Mouse (Mus musculus) thymus, postnatal 14 days (tissue): ENCODE measurements around the gene Rac2.

Experiments used
- DNase-seq: peaks from one replicate; pipeline ENCODE4 v3.0.0; 2021

The Rac2 gene

DNA sequence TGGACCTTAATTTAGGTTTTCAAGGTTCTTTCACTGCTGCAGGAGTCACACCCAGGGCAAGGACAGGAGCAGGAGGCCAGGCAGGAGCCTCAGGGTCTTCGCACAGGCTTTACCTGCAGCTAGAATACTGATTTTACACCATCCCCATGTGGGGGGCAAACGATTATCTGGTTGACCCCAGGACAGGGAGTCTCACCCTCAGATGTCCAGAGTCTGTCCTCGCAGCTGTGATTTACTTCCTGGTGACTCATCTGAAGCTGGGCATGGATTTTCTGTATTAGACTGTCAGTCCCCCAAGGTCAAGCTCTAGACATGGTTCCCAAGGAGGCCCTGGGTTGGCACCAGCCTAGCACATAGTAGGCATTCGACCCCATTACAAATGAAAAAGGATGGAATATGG lies 26.5 kb downstream of the Rac2 start:
- DNase-seq, result no peak

DNA sequence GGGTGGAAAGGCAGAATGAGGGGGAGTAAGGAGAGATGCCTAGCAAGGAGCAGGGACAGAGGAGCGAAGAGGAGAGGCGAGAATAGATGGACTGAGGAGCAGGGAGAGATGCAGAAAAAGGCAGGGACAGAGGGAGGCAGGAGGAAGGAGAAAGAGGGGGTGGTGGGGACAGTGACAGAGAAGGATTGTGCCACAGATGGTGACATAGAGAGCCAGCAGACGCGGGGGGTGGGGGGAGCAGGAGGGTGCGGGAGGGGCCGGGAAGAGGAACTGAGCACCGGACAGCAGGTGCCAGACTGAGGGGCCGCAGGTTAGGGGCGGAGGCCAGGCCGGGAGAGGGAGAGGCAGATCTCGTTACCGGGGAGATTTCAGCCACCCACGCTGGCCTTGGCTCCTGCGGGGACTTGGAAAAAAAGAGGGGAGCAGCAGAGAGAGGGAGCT lies 28.0 kb downstream of the Rac2 start, which contains the start of gene Sstr3:
Gene Sstr3, minus strand, starts transcription at position 125 of the 441 bp plus-strand sequence.
- DNase-seq, result no peak

DNA sequence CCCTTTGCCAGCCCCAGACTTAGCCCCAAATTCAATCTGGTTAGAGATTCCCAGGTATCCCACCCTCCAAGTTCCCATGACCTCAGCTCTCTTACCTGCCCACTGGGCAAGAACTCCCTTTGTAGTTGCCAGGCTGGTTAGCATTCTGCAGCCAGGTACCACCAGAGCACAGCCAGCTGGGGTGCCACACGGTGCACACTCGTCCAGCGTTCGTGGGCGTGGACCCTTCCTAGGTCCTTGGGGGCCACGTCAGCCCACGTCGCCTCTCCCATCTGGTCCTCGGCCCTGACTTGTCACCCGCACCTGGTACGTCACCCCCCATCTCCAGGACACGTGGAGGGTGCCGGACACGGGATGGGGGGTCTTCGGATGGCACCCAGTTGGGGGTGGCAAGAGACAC lies 28.5 kb downstream of the Rac2 start:
- no peak for DNase-seq

DNA sequence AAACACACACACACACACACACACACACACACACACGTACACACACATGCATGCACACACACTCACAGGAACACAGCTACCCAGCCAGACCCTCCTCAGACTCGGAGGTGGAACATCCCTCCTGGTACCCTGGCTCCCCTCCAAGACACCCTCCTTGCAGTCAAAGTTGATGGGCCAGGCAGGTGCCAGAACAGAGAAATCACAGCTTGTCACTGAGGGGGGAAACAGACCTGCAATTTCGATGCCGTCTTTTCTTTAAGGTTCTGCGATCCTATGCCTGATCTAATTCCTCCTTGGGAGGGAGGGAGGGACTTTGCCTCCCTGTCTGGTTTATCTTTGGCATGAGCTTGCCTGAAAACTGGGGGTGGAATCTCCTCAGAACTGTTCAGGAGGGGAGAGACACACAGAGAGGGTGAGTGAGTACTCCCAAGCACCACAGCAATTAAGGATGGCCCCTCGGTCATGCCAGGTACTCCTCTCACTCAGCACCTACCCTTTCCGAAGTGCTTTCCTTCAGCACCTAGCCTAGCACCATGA lies 29.7 kb downstream of the Rac2 start:
- no peak for DNase-seq

DNA sequence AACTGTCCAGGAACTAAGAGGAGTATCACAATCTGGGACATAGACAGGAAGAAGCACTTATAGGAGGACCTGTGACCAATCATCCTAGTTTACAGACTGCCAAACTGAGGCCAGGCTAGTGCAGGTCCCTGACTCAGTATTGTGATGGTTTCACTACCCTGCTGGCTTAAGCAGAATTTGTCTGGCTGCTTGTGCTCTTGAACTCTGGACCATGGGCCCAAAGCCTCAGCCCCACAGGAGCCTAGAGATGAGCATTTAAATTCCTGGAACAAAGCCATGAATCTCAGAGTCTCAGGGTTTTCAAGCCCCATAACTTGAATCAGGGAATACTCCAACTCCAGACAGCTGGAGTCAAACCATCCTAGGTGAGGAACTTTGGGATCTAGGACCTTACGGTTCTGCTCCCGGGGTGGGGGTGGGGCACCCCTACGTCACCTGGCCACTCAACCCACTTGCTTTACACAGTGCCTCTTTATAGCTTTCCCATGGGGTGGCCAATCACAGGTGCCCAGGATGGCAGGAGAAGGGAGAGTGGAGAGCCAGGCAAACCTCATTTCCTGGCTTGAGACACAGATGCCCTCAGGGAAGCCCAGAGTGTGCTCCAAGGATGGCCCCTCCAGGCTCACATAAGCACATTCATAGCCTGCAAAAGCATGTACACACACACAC lies 30.4 kb downstream of the Rac2 start:
- DNase-seq, result no peak

DNA sequence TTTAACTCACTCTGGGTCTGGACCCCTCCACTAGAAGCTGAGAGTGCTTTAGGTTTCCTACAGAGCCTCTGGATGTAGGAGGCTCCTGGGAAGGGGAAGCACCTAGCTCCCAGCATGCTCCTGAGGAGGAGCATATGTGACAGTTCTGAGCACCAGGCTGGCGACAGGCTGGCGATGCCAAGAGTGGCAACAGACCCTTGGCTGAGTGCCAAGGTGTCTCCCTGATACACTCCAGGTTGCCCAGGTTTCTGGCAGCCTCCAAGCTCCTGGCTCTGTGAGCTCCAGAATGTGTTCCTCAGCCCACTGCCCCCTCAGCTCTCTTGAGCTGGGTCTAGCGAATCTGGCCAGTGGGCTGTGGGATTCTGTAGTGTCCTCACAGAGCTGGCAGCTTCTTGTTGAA lies 31.0 kb downstream of the Rac2 start:
- DNase-seq, result no peak

DNA sequence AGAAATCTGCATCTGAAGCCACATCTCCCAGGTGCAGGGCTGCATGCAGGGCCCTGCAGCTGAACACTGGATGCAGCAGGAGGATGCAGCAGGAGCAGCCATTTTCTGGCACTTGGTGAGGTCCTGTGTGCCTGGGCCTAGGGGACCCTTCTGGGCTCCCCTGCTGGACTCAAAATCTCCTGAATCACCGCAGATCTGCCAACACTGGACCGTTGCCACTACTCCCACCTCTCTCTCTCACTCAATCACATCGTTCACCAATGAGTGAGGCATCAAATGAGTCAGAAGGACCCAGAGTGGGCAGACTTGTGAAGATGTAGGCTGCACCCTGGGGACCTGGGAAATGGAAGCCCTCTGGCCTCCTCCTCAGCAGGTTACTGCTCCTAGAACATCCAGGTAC lies 31.5 kb downstream of the Rac2 start:
- DNase-seq, result no peak

DNA sequence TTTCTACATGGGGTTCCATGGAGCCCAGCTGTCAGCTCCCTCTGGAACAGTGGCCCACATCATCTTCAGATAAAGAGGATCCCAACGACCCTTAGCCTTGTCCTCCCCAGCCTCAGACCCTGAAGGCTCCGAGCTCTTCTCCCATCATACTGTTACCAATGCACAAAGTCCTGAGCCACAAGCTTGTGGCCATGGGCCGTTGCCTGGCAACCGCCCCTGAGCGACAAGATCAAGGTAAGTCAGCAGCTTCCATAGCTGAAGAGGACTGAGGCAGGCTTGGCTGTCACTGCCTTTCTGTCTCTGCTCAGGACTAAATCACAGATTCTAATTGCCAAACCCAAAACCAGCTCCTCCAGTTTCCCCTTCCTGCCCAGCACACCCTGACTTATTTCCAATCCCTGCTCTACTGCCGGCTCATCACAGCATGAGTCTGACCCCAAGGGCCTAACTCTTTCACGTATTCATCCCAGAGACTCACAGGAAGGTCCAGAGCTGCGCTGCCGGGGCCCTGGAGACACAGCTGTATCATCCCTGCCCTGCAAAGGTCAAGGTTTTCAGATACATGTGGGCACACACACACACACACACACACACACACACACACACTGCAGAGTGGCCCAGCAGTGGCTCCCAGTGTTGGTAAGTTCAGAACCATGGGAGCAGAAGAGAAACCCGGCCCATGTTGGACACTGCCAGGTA lies 36.7 kb downstream of the Rac2 start:
- DNase-seq, result no peak

DNA sequence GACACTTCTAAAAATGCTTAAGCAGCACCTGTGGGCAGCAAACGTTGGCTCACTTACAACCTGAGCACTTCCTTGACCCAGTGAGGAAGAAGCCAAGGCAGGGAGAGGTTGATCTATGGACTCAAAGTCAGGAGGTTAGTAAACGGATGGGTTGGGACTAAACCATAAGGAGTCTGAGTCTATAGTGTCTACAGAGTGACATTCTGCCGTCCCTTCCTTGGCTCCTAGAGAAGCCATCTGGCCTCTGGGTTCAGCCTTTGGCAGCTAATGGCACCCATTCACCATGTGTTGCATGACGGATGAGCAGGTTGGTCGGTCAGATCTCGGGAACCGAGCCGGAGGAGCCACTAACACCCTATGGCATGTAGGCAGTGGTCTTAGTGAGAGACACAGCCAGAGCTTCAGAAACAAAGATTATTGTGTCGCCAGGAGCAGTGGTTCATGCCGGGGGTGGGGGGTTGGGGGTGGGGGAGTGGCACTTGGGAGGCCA lies 39.2 kb downstream of the Rac2 start:
- no peak for DNase-seq

DNA sequence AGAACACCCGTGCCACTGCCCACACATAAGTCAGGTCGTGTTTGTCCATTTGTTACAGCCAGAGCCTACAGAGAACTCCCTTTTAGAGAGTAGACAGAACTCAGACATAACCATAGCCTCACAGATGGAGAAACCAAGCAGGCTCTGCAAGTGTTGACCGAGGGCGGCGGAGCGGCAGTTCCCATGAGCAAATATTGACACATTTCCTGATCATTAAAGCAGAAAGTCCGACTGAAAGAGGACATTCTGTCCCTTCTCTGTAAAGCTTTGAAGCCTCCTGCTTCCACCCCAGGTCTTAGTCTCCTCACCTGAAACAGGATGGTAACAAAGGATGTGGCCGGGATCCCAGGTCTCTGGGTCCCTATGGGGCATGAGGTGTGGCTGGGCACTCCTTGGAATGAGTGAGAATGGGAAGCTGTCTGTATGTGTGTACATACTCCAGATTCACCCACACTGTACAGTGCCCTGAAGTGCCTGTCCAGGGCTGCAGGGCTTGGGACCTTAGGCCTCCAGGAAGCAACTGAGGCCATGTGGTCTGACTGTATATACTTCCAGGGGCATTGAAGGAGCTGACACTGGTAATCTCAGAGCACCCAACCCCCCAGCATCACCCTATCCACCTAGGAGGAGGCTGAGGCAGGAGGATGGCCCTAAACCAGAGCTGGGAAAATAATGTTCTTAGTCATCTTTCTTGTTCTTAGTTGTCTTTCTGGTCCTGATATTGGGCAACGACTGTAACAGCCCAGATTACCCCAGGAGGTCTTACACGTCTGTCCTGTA lies 39.8 kb downstream of the Rac2 start:
- no peak for DNase-seq

DNA sequence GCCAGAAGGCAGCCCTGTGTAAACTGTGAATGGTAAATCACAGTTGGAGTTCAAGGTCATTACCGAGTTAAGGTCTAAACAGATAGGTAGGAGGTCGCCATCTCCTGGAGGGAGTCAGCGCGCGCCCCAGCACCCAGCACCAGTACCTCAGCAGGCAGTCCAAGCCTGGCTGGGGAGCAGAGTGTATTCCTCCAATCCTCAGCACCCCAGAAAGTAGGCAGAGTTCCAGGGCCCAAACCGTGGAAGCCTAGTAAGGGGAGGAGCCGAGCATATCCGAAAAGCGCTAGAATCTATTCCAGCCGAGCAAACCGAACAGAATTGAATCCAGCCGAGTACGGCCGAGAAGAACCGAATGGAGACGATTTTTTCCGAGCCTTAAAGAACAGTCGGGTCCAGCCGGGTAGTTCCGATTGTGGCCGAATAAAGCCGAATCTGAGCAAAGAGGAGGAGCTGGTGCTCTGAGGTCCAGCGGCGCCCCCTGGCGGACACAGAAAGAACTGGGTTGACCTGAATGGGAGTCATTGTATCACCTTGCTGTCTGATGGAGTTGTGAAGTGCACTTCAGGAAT lies 40.6 kb downstream of the Rac2 start:
- peak; percentile 97 for DNase-seq

DNA sequence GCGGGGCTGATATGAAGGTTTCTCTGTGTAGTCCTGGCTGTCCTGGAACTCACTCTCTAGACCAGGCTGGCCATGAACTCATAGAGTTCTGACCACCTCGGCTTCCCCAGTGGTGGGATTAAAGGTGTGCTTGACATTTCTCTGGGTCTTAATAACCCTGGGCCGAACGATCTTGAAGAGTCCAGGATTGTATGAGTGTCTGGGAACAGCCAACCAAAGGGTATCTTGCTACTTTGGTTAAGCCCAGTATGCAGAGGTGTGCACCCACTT lies 41.2 kb downstream of the Rac2 start:
- no peak for DNase-seq

DNA sequence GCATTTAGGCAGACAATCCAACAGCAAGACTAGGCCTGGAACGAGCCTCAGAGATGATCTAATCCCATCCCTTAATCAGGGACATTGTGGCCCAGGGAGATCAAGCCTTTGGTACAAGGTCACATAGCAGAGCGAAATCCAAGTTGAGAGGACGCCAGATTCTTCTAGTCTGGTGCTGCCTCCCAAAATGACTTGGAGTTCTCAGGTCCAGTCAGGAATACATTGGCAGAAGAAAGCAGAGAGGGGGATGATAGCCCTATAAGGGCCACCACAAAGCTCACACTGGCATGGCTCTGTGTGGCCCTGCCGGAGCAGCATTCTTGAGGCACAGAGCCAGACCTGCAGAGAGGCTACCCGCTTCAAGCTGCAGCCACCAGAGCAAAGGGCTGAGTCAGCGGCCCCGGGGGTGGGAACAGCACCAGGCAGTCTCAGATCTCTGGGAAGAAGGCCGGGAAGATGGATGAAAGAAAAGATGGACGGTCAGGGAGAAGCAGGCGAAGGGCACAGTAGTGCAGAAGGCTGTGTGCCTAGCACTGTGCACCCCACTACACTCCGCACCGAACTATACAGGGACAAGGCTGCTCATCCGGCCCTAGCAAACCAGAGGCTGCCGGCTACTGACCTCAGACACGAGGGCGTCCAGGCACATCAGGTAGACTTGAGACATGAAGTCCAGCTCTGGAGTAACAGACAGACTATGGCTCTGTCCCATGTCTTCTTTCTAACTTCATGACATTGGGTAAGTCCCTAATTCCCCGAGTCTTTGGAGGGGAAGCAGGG lies 41.7 kb downstream of the Rac2 start, which contains the start of gene C1qtnf6:
Gene C1qtnf6, minus strand, starts transcription at position 746 of the 780 bp plus-strand sequence.
- no peak for DNase-seq

DNA sequence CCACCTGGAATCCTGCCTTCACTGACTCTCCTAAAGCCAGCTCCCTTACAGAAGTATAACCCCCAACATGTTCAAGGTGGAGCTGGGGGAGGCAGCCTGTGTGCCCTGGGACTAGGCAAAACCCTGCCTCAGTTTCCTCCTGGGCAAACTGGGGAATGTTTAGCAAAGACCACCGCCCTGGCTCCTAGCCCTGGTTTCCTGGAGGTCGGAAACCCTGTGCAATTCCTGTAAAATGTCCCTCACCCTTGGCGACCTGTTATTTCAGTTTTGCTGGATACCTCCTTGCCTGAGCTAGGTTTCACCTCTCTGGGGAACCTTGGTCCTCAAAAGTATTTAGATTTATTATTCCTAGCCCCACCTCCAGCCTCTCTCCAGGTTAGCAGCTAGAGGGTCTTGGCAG lies 42.4 kb downstream of the Rac2 start:
- no peak for DNase-seq

DNA sequence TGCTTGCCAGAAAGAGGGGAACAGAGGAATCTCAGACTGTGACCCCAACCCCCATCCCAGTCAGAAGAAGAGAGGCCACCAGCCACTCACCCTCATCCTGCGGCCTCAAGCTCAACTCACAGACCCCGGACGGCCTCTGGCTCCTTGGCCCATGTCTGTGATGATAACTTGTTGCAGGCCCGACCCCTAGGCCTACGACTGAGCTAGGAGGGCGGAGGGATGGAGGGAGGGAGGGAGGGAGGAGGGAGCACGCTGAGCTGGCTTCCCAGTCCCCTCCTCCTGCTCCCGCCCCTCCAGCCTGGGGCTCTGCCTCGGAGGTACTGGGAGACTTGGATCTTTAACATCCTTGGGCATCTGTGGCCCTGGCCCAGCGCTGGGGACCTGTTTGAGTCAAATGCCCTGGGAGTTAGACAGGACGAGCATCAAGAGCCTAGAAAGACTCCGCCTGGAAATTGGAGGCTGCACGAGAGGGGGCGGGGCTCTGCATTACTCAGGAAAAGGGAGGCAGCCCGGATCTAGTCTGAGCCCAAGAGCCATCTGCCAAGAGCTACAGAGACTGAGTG lies 43.1 kb downstream of the Rac2 start:
- DNase-seq, result no peak

DNA sequence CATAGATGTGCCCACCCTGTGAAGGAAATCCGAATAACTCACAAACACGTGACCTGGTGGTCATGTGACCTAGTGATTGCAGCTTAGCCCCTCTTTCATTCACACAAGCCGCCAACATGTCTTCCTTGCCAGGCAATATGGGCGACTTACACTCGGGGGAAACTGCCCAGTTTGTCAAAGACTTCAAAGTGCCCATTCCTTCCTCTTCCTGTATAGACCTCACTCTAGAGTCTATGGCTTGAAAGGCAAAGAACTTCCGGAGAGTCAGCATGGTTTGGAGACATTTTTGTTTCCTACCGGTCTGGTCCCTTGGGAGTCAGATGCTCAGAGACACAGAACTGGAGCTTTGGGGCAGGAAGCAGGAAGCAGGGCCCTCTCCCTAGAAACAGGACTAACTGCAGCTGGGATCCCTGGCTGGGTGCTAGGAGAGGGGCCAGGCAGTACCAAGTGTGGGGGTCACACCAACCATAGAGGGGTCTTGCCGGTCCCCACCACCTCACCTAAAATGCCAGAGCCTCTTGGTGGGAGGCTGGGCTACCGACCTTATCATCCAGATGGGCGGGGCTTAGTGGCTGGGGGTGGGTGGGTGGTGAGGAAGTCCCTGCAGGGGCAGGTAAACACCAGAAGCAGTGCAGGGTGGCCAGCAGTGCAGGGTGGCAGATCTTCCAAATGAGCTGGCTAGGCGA lies 43.7 kb downstream of the Rac2 start:
- peak; percentile 22 for DNase-seq

DNA sequence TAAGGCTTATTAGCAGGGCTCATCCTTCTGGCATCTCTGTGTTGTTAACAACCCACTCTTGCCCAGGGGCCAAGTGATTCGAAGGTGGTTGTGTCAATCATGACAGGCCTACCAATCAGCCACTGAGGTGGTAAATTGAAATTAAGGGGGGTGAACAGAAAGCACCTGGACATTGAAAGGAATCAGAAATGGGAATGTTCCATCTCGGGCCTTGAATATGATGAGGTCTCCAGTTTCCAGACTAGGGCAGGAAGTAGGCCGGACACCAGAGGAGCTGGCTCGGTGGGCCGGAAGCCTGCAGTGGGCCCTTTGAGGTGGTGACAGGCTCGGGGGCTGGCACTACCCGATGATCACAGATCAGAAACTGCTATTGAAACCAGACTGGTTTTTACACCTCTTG lies 44.6 kb downstream of the Rac2 start:
- DNase-seq, result peak; percentile 55

DNA sequence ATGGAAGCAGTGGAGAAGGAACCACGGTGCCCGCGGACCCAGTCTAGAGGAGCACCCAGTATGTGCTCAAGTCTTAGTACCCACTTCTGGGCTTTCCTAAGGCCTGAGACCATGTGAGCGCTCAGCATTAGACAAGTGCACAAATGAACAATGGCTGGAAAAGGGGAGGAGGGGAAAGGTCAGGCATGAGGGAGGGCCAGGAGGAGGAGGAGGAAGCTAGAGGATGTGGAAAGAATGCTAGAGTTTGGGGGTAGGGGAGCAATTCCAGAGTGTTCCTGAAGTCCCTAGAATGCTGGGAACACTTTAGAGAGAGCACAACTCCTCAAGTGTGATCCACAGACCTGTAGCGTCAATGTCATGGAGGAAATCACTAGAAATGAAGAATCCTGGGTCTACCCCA lies 48.4 kb downstream of the Rac2 start:
- DNase-seq, result no peak

DNA sequence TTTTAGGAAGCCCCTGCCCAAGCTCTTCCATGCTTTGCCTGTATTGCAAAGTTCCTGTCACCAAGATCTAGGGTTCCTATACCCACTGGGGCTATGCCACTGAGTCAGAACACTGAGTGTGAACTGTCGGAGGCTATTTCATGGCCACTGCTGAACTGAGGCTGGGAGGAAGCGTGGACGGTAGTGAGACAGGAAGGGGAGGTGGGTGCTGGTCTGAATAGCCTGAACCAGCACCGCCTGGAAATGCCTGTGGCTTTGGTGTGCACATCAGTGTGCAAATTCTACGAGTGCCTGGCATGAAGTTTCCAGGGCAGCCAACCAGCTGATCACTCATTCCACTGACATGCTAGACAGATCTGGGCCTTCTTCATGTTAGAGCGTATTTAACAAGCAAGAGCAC lies 50.7 kb downstream of the Rac2 start:
- DNase-seq, result no peak

DNA sequence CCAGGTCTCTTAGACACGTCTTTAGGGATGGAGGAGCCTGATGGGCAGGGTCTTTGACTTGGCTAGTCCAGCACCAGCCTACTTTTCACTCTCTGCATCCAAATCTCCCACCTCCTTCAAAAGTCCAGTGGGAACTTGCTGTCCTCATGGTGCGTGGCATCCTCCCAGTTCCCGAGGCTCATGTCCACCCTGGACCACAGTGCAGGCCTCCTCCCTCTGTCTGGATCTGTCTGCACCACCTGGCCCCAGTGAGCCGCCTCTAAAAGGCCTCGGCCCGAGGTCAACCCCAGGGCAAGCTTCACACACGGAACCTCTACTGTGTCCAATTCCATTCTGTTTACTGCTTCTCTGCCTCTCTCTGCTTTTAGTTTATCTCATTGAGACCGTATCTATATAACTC lies 51.3 kb downstream of the Rac2 start:
- DNase-seq, result no peak

DNA sequence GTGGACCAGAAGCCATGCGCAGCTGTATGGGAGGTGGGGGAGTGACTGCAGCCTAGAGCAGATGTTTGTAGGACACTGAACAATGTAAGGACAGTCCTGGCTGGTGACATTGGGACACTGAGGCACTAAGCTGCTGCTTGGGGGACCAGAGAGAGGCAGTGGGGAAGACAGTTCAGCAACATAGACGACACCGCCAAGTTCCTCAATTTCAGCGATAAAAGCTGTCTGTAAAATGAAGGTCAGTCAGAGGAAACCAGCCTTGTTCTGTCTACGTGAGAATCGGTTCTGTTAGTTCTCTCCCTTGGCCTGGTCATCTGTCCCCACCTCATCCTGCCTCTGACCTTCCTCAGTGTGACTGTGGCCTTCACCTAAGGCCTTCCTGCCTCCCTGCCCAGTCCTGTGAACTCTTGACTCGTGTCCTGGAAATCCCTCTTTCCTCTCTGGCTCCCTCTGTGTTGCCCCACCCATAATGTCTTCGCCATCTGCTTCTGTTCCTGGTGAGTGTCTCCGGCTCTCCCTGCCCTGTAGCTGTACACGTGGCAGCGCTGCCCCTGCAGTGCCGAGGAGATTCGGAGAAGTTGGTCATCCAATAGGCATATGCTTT lies 52.4 kb downstream of the Rac2 start:
- DNase-seq, result no peak
